Mouse (Mus musculus) embryonic facial prominence, embryonic 10.5 days (tissue): Measurements from ENCODE around the gene Cplx1. TPM values are rescaled to one million over a fixed set of nuclear protein-coding genes. Genes with fewer than 3 reads are reported as not detected.
A peak's percentile ranks its signal among the peaks of the same experiment; 100 is the strongest.
"Not testable (repeated sequence)": the region's sequence is repeated elsewhere in the genome, so short reads cannot be mapped to it uniquely, and the experiment has no call there.

Experiments
- DNase-seq: peaks from one replicate; pipeline ENCODE4 v3.0.0-alpha.2; 2017; ENCODE audit warnings: low spot score
- H3K27ac ChIP-seq: fragments of 300-500 bp; sonication (generic); replicated peaks from 2 replicates; pipeline ENCODE4 v1.5.1; 2016; ENCODE audit warnings: mild to moderate bottlenecking
- H3K27me3 ChIP-seq: fragments of 300-500 bp; sonication (generic); replicated peaks from 2 replicates; pipeline ENCODE4 v1.6.1; 2016; ENCODE audit warnings: low read depth, mild to moderate bottlenecking; ENCODE audit not compliant: poor library complexity, severe bottlenecking
- H3K36me3 ChIP-seq: fragments of 300-500 bp; sonication (generic); replicated peaks from 2 replicates; pipeline ENCODE4 v1.6.1; 2016; ENCODE audit warnings: mild to moderate bottlenecking, moderate library complexity
- H3K4me1 ChIP-seq: fragments of 300-500 bp; sonication (generic); 2 replicates; pipeline ENCODE4 v1.6.1; 2016
- H3K4me3 ChIP-seq: fragments of 300-500 bp; sonication (generic); 2 replicates; pipeline ENCODE4 v1.5.1; 2016; ENCODE audit warnings: mild to moderate bottlenecking, moderate library complexity
- H3K9me3 ChIP-seq: fragments of 300-500 bp; sonication (generic); 2 replicates; pipeline ENCODE4 v1.6.1; 2016; ENCODE audit warnings: mild to moderate bottlenecking
- WGBS: fragments of 180-500 bp; shearing (Covaris S2); methylation state at CpG from one replicate; pipeline ENCODE4 v1.1.7; 2016; 5-methylcytosine and 5-hydroxymethylcytosine counted together
- polyA plus RNA-seq: library from polyadenylated mRNA; unstranded; fragments of >200 nt; fragmentation: Nextera tagmentation; extraction: Ambion mirVana; gene quantifications from 2 replicates; pipeline ENCODE4 v1.2.1, GENCODE M21; 2016

The Cplx1 gene
- polyA plus RNA-seq, 1 experiment from 2014 or later, result 4.0 TPM

GRCm38 (mm10) chr5:108501573-108501972 lies 48.3 kb downstream of the Cplx1 start:
- no peak overlapping the region for H3K4me3 ChIP-seq
- H3K27ac ChIP-seq, result no peak overlapping the region
- H3K27me3 ChIP-seq, result no peaks in the 10 kb centered on the region
- 93% methylated on average over 1 of the region's 1 CpGs for WGBS
- DNase-seq, result no peak
- no peaks in the 10 kb centered on the region for H3K4me1 ChIP-seq
- no peaks in the 10 kb centered on the region for H3K9me3 ChIP-seq
- H3K36me3 ChIP-seq, result peaks cover 99% of the 10 kb centered on the region

GRCm38 (mm10) chr5:108486148-108486547 lies 63.7 kb downstream of the Cplx1 start:
- H3K4me3 ChIP-seq, H3K4me1 ChIP-seq, H3K27me3 ChIP-seq, H3K27ac ChIP-seq, DNase-seq, H3K9me3 ChIP-seq: not testable (repeated sequence)
- 94% methylated on average over 5 of the region's 5 CpGs for WGBS
- H3K36me3 ChIP-seq, result peaks cover 92% of the 10 kb centered on the region

GRCm38 (mm10) chr5:108485239-108485638 lies 64.6 kb downstream of the Cplx1 start:
- no peaks in the 10 kb centered on the region for H3K9me3 ChIP-seq
- H3K4me1 ChIP-seq, result no peaks in the 10 kb centered on the region
- DNase-seq, result peak; percentile 36
- WGBS, result 94% methylated on average over 2 of the region's 2 CpGs
- no peaks in the 10 kb centered on the region for H3K27me3 ChIP-seq
- H3K4me3 ChIP-seq, result no peak overlapping the region
- peaks cover 85% of the 10 kb centered on the region for H3K36me3 ChIP-seq
- no peak overlapping the region for H3K27ac ChIP-seq

GRCm38 (mm10) chr5:108483006-108483405 lies 66.8 kb downstream of the Cplx1 start:
- peaks cover 85% of the 10 kb centered on the region for H3K36me3 ChIP-seq
- H3K4me3 ChIP-seq, result no peak overlapping the region
- H3K4me1 ChIP-seq, result no peaks in the 10 kb centered on the region
- H3K27ac ChIP-seq, result no peak overlapping the region
- DNase-seq, result no peak
- WGBS, result 96% methylated on average over 6 of the region's 6 CpGs
- no peaks in the 10 kb centered on the region for H3K27me3 ChIP-seq
- H3K9me3 ChIP-seq, result no peaks in the 10 kb centered on the region

- Histone ChIP-seq H3K4me1 (no peaks in the 10 kb centered on the region), H3K4me3 (no peak overlapping the region)
These were observed 73.8 kb downstream of the Cplx1 start for GRCm38 (mm10) chr5:108475977-108476376.

GRCm38 (mm10) chr5:108473737-108474136 lies 76.1 kb downstream of the Cplx1 start:
- Histone ChIP-seq H3K4me3 (no peak overlapping the region), H3K9me3 (no peaks in the 10 kb centered on the region), H3K4me1 (no peaks in the 10 kb centered on the region), H3K36me3 (peaks cover 85% of the 10 kb centered on the region), H3K27ac (no peak overlapping the region), H3K27me3 (no peaks in the 10 kb centered on the region)
- no peak for DNase-seq
- WGBS, result 91% methylated on average over 4 of the region's 4 CpGs

More at GRCm38 (mm10) chr5:108475977-108476376, 73.8 kb downstream of the Cplx1 start:
- no peak for DNase-seq
- peaks cover 93% of the 10 kb centered on the region for H3K36me3 ChIP-seq
- WGBS, result 84% methylated on average over 3 of the region's 3 CpGs
- no peaks in the 10 kb centered on the region for H3K27me3 ChIP-seq
- no peaks in the 10 kb centered on the region for H3K9me3 ChIP-seq
- no peak overlapping the region for H3K27ac ChIP-seq

- no peak for DNase-seq
- Histone ChIP-seq H3K4me3 (no peak overlapping the region), H3K9me3 (no peaks in the 10 kb centered on the region), H3K27me3 (no peaks in the 10 kb centered on the region), H3K36me3 (peaks cover 72% of the 10 kb centered on the region), H3K4me1 (peaks cover 5% of the 10 kb centered on the region; the same call in 1 of the 2 replicates), H3K27ac (no peak overlapping the region)
- WGBS, result 86% methylated on average over 7 of the region's 7 CpGs
These were observed 80.2 kb downstream of the Cplx1 start for GRCm38 (mm10) chr5:108469617-108470016.

Other genes with a start within 250 kb of the Cplx1 start
- 6.4 and 7.6 TPM in 2 replicates for gene Pigg, start 237.4 kb downstream of the Cplx1 start, polyA plus RNA-seq
- gene Gm42517, start 182.1 kb downstream of the Cplx1 start, polyA plus RNA-seq, result not detected in 2 replicates
- gene Pde6b, start 161.6 kb downstream of the Cplx1 start, polyA plus RNA-seq, result 0.16 and 0.39 TPM in 2 replicates
- gene Atp5k, start 115.6 kb downstream of the Cplx1 start, polyA plus RNA-seq, result 378 and 386 TPM in 2 replicates
- gene Mfsd7a, start 101.1 kb downstream of the Cplx1 start, polyA plus RNA-seq, result 0.11 and 0.15 TPM in 2 replicates
- gene Pcgf3, start 88.8 kb downstream of the Cplx1 start, polyA plus RNA-seq, result 23.3 and 23.8 TPM in 2 replicates
- gene Gak, start 79.7 kb upstream of the Cplx1 start, polyA plus RNA-seq, result 63.5 and 66.3 TPM in 2 replicates
- 15.1 and 16.0 TPM in 2 replicates for gene Tmem175, start 79.7 kb upstream of the Cplx1 start, polyA plus RNA-seq
- gene Idua, start 110.3 kb upstream of the Cplx1 start, polyA plus RNA-seq, result 9.3 and 9.6 TPM in 2 replicates
- gene Dgkq, start 119.6 kb upstream of the Cplx1 start, polyA plus RNA-seq, result 12.5 and 14.5 TPM in 2 replicates
- gene Slc26a1, start 125.5 kb upstream of the Cplx1 start, polyA plus RNA-seq, result 0.55 and 0.92 TPM in 2 replicates
- gene Fgfrl1, start 142.4 kb upstream of the Cplx1 start, polyA plus RNA-seq, result 28.9 and 34.0 TPM in 2 replicates
- 0.92 TPM in 1 of 2 replicates, not detected in the other for gene Rnf212, start 225.0 kb upstream of the Cplx1 start, polyA plus RNA-seq
- gene Tmed11, start 245.3 kb upstream of the Cplx1 start, polyA plus RNA-seq, result not detected in 2 replicates